Mouse (Mus musculus) CH12.LX (cell line): ENCODE data around the gene Pofut2. TPM values are rescaled to one million over a fixed set of nuclear protein-coding genes. Genes with fewer than 3 reads are reported as not detected.
A peak's percentile ranks its signal among the peaks of the same experiment; 100 is the strongest.

Source experiments
- DNase-seq: peaks from one replicate; pipeline ENCODE4 v3.0.0-alpha.2; 2013; ENCODE audit errors: extremely low read depth
- H3K27ac ChIP-seq: 2 replicates; pipeline ENCODE4 v1.5.1; 2012; ENCODE audit warnings: low read depth, mild to moderate bottlenecking, control low read depth, moderate library complexity; ENCODE audit not compliant: insufficient read depth
- H3K27me3 ChIP-seq: replicated peaks from 2 replicates; pipeline ENCODE3; 2012; ENCODE audit warnings: inconsistent platforms
- H3K36me3 ChIP-seq, 2 experiments: replicated peaks in 1 of 2; 2 replicates each; pipeline versions ENCODE3 to v1.6.1; 2012; ENCODE audit warnings: inconsistent platforms in 1 of 2, low read length in 1 of 2, mild to moderate bottlenecking in 1 of 2, mixed read lengths in 1 of 2, moderate library complexity in 1 of 2; ENCODE audit not compliant: control insufficient read depth in 1 of 2, insufficient read depth in 1 of 2
- H3K4me1 ChIP-seq, 2 experiments: 2 replicates each; pipeline ENCODE4 v1.6.1; 2012; ENCODE audit warnings: inconsistent platforms in 1 of 2, moderate library complexity in 1 of 2; ENCODE audit not compliant: insufficient read depth in 2 of 2, control insufficient read depth in 1 of 2
- H3K4me2 ChIP-seq: 2 replicates; pipeline ENCODE4 v1.6.1; 2012; ENCODE audit warnings: low read depth, mild to moderate bottlenecking, control low read depth; ENCODE audit not compliant: poor library complexity, insufficient read depth, severe bottlenecking
- H3K4me3 ChIP-seq, 3 experiments: fragments of 150-350 bp in 1 of 3; sonication (generic) in 1 of 3; replicated peaks in 1 of 3; 2 replicates each; pipeline versions ENCODE3 to v1.5.1; 2011 to 2012; ENCODE audit warnings: low read depth in 2 of 3, low read length in 2 of 3, mild to moderate bottlenecking in 2 of 3, moderate library complexity in 2 of 3, control low read depth in 1 of 3, improper control_type of control experiment in 1 of 3, inconsistent platforms in 1 of 3, mixed read lengths in 1 of 3; ENCODE audit not compliant: poor library complexity in 1 of 3
- H3K79me2 ChIP-seq: replicated peaks from 2 replicates; pipeline ENCODE4 v1.6.1; 2012; ENCODE audit warnings: mild to moderate bottlenecking, moderate library complexity; ENCODE audit not compliant: control insufficient read depth, poor library complexity, insufficient read depth, severe bottlenecking; ENCODE audit errors: extremely low read depth
- H3K9ac ChIP-seq: 2 replicates; pipeline ENCODE4 v1.6.1; 2012; ENCODE audit warnings: low read depth, mild to moderate bottlenecking, control low read depth, moderate library complexity; ENCODE audit not compliant: insufficient read depth
- H3K9me3 ChIP-seq: replicated peaks from 2 replicates; pipeline ENCODE3; 2012; ENCODE audit warnings: low read length, inconsistent platforms, mixed read lengths
- CHD2 ChIP-seq: IDR thresholded peaks from 2 replicates; pipeline ENCODE4 v1.6.1; 2011; ENCODE audit warnings: low read length, improper control_type of control experiment
- CTCF ChIP-seq, 2 experiments: IDR thresholded peaks in 1 of 2; conservative IDR thresholded peaks in 1 of 2; 2 replicates each; pipeline ENCODE4 v1.5.1; 2011 to 2012; ENCODE audit warnings: low read depth in 2 of 2, low read length in 2 of 2, improper control_type of control experiment in 1 of 2, inconsistent platforms in 1 of 2, mild to moderate bottlenecking in 1 of 2, moderate library complexity in 1 of 2
- E2F4 ChIP-seq: IDR thresholded peaks from 2 replicates; pipeline ENCODE4 v1.6.1; 2011; ENCODE audit warnings: low read depth, low read length, improper control_type of control experiment; ENCODE audit not compliant: insufficient replicate concordance
- ETS1 ChIP-seq: conservative IDR thresholded peaks from 2 replicates; pipeline ENCODE4 v1.6.1; 2012; ENCODE audit warnings: low read depth, mild to moderate bottlenecking, inconsistent platforms, low read length, improper control_type of control experiment, moderate library complexity
- JUND ChIP-seq: conservative IDR thresholded peaks from 2 replicates; pipeline ENCODE4 v1.6.1; 2011; ENCODE audit warnings: low read depth, low read length, improper control_type of control experiment
- MAFK ChIP-seq: IDR thresholded peaks from 2 replicates; pipeline ENCODE4 v1.6.1; 2011; ENCODE audit warnings: low read length, improper control_type of control experiment; ENCODE audit not compliant: insufficient replicate concordance
- MAX ChIP-seq: IDR thresholded peaks from 2 replicates; pipeline ENCODE4 v1.6.1; 2011; ENCODE audit warnings: low read length, improper control_type of control experiment
- MEF2A ChIP-seq: IDR thresholded peaks from 2 replicates; pipeline ENCODE4 v1.6.1; 2014; ENCODE audit warnings: low read depth, mild to moderate bottlenecking, inconsistent platforms, low read length, improper control_type of control experiment, borderline replicate concordance
- MYC ChIP-seq: IDR thresholded peaks from 2 replicates; pipeline ENCODE4 v1.6.1; 2011; ENCODE audit warnings: low read depth, mild to moderate bottlenecking, improper control_type of control experiment, low read length
- NELFE ChIP-seq: IDR thresholded peaks from 2 replicates; pipeline ENCODE4 v1.6.1; 2011; ENCODE audit warnings: low read depth, low read length, improper control_type of control experiment
- POLR2AphosphoS2 ChIP-seq: IDR thresholded peaks from 2 replicates; pipeline ENCODE4 v1.6.1; 2011; ENCODE audit warnings: low read depth, low read length, improper control_type of control experiment
- RAD21 ChIP-seq: IDR thresholded peaks from 2 replicates; pipeline ENCODE4 v1.6.1; 2011; ENCODE audit warnings: low read depth, mild to moderate bottlenecking, low read length, improper control_type of control experiment, moderate library complexity
- RCOR1 ChIP-seq: conservative IDR thresholded peaks from 2 replicates; pipeline ENCODE4 v1.6.1; 2012; ENCODE audit warnings: low read depth, mild to moderate bottlenecking, inconsistent platforms, low read length, improper control_type of control experiment
- SIN3A ChIP-seq: IDR thresholded peaks from 2 replicates; pipeline ENCODE4 v1.6.1; 2012; ENCODE audit warnings: low read length, improper control_type of control experiment, inconsistent platforms
- SMC3 ChIP-seq: IDR thresholded peaks from 2 replicates; pipeline ENCODE4 v1.6.1; 2011; ENCODE audit warnings: low read depth, low read length, improper control_type of control experiment
- TCF12 ChIP-seq: IDR thresholded peaks from 2 replicates; pipeline ENCODE4 v1.6.1; 2014; ENCODE audit warnings: low read depth, mild to moderate bottlenecking, inconsistent platforms, low read length, improper control_type of control experiment
- USF2 ChIP-seq: conservative IDR thresholded peaks from 2 replicates; pipeline ENCODE4 v1.6.1; 2011; ENCODE audit warnings: low read depth, low read length, improper control_type of control experiment
- ZC3H11A ChIP-seq: IDR thresholded peaks from 2 replicates; pipeline ENCODE4 v1.6.1; 2012; ENCODE audit warnings: low read depth, mild to moderate bottlenecking, inconsistent platforms, low read length, improper control_type of control experiment
- ZKSCAN1 ChIP-seq: IDR thresholded peaks from 2 replicates; pipeline ENCODE4 v1.6.1; 2012; ENCODE audit warnings: low read depth, inconsistent platforms, low read length, improper control_type of control experiment, borderline replicate concordance
- ZMIZ1 ChIP-seq: IDR thresholded peaks from 2 replicates; pipeline ENCODE4 v1.6.1; 2012; ENCODE audit warnings: low read depth, mild to moderate bottlenecking, inconsistent platforms, low read length, improper control_type of control experiment
- dilution Hi-C: fragments of 300-500 bp; cut with MboI; formaldehyde crosslinking; loops from 2 replicates; pipeline ENCODE4 v1.14.3; 2020; ENCODE audit warnings: low sequenced_read_pairs; ENCODE audit not compliant: extremely low pct_unique_long_range_greater_than_20kb, extremely low pct_ligation_motif_present
- in situ Hi-C: fragments of 300-500 bp; cut with MboI; formaldehyde crosslinking; loops from 3 replicates; pipeline ENCODE4 v1.14.3; 2019; ENCODE audit warnings: low sequenced_read_pairs, low pct_ligation_motif_present, low pct_unique_long_range_greater_than_20kb, mixed read lengths
- polyA plus RNA-seq: library from polyadenylated mRNA; unstranded; fragments of >175 nt; gene quantifications from 2 replicates; pipeline ENCODE4 v1.2.1, GENCODE M21; 2012; ENCODE audit warnings: low read depth; ENCODE audit not compliant: insufficient read length
- total RNA-seq, 2 experiments: library from RNA; depleted of rRNA; stranded (reverse); fragments of 300-350 nt in 1 of 2; fragments of >200 nt in 1 of 2; gene quantifications; 2 replicates each; pipeline ENCODE4 v1.2.3; 2012 to 2014

The Pofut2 gene
- total and polyA plus RNA-seq, 3 experiments = 13.6 to 23.4 (median 22.0) TPM

- dilution Hi-C loops (no loop called here), in situ Hi-C loops (no loop called here)
- Histone ChIP-seq H3K9me3 (no peaks in the 10 kb centered on the region), H3K4me3 (peak overlapping the region in 2 of 3 experiments; percentile 68 to 93), H3K27me3 (peaks cover 25% of the 10 kb centered on the region), H3K27ac (no peak overlapping the region), H3K79me2 (peaks cover 2% of the 10 kb centered on the region; the same call in 1 of the 2 replicates), H3K36me3 (peaks cover 36 to 49% of the 10 kb centered on the region in 2 experiments), H3K9ac (peak overlapping the region; percentile 89; the same call in 1 of the 2 replicates), H3K4me2 (0 out of 2 replicates have a peak overlapping the region, but pooled peaks have one; percentile 17), H3K4me1 (peaks cover 0 to 15% of the 10 kb centered on the region in 2 experiments; a peak in 2 of 4 replicates)
- TF ChIP-seq ZC3H11A = no peak
- TF ChIP-seq POLR2AphosphoS2 = no peak
- no peak for TF ChIP-seq MEF2A
- TF ChIP-seq JUND = no peak
- TF ChIP-seq CHD2 = no peak
- TF ChIP-seq RCOR1 = no peak
- TF ChIP-seq TCF12 = no peak
- no peak for TF ChIP-seq ZKSCAN1
- TF ChIP-seq USF2 = no peak
- no peak for DNase-seq
Measured at GRCm38 (mm10) chr10:77260166-77260875, 1.3 kb downstream of the Pofut2 start.

- Histone ChIP-seq H3K4me1 (peaks cover 2 to 13% of the 10 kb centered on the region in 2 experiments; a peak in 2 of 4 replicates), H3K4me3 (no peak overlapping the region), H3K27ac (no peak overlapping the region), H3K36me3 (peaks cover 78 to 93% of the 10 kb centered on the region in 2 experiments), H3K27me3 (no peaks in the 10 kb centered on the region), H3K9ac (no peak overlapping the region), H3K4me2 (no peak overlapping the region), H3K79me2 (no peaks in the 10 kb centered on the region), H3K9me3 (no peaks in the 10 kb centered on the region)
- in situ Hi-C loops = no loop called here
- DNase-seq = no peak
- TF ChIP-seq MAFK (no peak), ZMIZ1 (no peak), SMC3 (no peak), CTCF (conservative IDR thresholded peaks at IDR 0.05 in 1 of 2, IDR thresholded peaks at IDR 0.05 in 1 of 2; ENCODE audit: low read depth in 2 of 2, low read length in 2 of 2) (no peak), RCOR1 (no peak), MYC (no peak), POLR2AphosphoS2 (no peak), RAD21 (no peak), NELFE (no peak), MAX (no peak), JUND (no peak), ETS1 (no peak), E2F4 (no peak), SIN3A (no peak)
- dilution Hi-C loops = no loop called here
Measured at GRCm38 (mm10) chr10:77266281-77266680, 7.3 kb downstream of the Pofut2 start.
